Mouse (Mus musculus): ENCODE results near the gene Lct.
"Not testable (repeated sequence)": the region's sequence is repeated elsewhere in the genome, so short reads cannot be mapped to it uniquely, and the experiment has no call there.

Gene Lct

GRCm38 (mm10) chr1:128328218-128328617 is at the start of gene Lct:
TSS of gene Lct (minus strand) at chr1:128328318.
- DNase-seq (ENCODE audit: extremely low read depth, insufficient read length, low spot score), result no peak

- no peak for DNase-seq (ENCODE audit: extremely low read depth, insufficient read length, low spot score)
These were observed 48.7 kb upstream of the Lct start for GRCm38 (mm10) chr1:128376841-128377240.

GRCm38 (mm10) chr1:128372143-128372860 is 44.2 kb upstream of the Lct start:
- no peak for DNase-seq (ENCODE audit: extremely low read depth, insufficient read length, low spot score)

- DNase-seq (ENCODE audit: extremely low read depth, insufficient read length, low spot score), result no peak
These were observed 40.8 kb upstream of the Lct start for GRCm38 (mm10) chr1:128368732-128369441.

DNA sequence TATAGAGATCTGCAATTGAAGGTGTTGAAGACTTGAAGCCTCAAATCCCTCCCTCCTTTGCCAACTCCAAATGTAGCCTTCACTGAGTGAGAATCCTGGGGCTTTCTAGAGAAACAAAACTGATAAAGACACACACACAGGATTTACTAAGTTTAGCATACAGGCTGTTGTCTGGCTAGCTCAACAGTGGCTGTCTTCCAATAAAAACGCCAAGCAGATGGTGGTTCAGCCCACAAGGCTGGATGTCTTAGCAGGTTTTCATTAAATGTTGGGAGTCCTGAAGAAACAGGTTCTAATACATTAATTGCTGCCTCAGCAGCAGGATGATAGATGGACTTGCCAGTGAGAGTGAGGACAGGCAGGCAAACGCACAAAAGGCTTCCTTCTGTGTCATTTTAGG is 32.5 kb upstream of the Lct start:
- DNase-seq (ENCODE audit: extremely low read depth, insufficient read length, low spot score), result no peak

- DNase-seq (ENCODE audit: extremely low read depth, insufficient read length, low spot score), result peak; percentile 99
These were observed 31.6 kb upstream of the Lct start, which contains the start of gene Mcm6 for GRCm38 (mm10) chr1:128359554-128360376. TSS of gene Mcm6 (minus strand) at chr1:128359664.

GRCm38 (mm10) chr1:128358916-128359553 is 30.9 kb upstream of the Lct start:
- no peak for DNase-seq (ENCODE audit: extremely low read depth, insufficient read length, low spot score)

DNA sequence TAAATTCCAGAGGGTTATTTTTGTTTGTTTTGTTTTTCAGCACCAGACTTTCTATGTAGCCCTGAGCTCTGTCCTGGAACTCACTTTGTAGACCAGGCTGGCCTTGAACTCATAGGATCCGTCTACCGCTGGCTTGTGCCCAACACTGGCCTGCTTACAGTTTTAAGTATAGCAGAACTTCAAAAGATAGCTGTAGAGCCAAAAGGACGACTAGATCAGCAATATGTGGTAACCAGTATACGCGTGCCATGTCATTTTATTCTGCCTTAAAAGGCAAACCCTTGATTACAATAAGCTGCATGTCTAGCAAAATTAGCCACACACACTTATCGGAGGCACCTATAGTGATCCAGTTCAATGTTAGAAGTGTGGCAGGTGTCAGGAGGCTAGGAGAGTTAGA is 30.2 kb upstream of the Lct start:
- no peak for DNase-seq (ENCODE audit: extremely low read depth, insufficient read length, low spot score)

- peak; percentile 25 for DNase-seq (ENCODE audit: extremely low read depth, insufficient read length, low spot score)
These were observed 29.3 kb upstream of the Lct start for GRCm38 (mm10) chr1:128357452-128357851.

DNA sequence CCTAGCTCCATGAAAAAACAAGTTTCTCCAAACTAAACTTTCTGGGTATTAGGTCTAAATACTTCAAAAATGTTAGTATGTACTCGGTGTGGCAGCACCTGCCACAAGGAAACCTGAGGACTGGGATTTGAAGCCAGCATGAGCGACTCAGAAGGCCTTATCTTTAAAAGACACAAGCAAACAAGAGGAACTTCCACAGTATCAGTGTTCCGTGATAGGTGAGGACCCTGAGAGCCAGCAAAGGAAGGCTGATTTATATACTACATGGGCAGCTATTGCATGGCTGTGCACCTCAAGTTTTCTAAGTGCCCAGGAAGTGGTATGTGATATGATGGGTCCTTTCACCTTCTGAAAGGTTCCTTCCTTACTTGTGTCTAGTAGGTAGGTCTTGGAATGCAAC is 25.0 kb upstream of the Lct start:
- DNase-seq (ENCODE audit: extremely low read depth, insufficient read length, low spot score), result no peak

DNA sequence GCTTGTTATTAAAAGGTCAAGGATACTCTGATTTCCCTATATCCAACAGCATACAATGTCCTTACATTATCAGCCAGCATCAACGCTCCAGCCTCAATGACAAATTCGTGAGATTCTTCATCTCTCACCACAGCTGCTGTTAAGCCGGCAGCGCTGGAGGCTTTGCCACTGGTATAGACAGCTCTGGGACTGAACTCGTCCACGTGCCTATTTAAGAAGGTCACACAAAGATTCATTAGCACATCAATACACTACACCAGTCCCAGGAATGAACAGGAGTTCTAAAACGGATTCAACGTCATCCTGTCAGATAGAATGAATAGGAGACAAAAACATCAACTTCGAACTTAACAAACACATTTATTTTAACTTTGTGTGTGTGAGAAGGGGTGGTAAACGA is 16.1 kb upstream of the Lct start:
- no peak for DNase-seq (ENCODE audit: extremely low read depth, insufficient read length, low spot score)

- DNase-seq (ENCODE audit: extremely low read depth, insufficient read length, low spot score), result no peak
These were observed 9.7 kb upstream of the Lct start for GRCm38 (mm10) chr1:128337708-128338320.

DNA sequence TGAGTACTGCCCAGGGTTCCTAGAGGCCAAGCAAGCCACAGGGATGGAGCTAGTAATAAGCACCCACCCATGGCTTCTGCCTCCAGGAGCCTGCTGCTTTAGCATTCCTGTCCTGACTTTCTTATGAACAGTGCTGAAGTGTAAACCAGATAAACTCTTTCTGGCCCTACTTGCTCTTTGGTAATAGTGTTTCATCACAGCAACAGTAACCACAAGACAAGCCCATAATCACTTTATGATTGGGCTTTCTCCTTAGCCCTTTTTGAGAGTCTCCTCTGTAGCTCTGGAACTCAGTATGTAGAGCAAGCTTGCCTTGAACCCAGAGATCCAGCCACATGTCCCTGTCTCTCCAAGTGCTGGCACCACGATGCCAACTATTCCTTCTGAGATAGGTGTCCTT is 2.2 kb upstream of the Lct start:
- no peak for DNase-seq (ENCODE audit: extremely low read depth, insufficient read length, low spot score)

- DNase-seq (ENCODE audit: extremely low read depth, insufficient read length, low spot score), result no peak
These were observed 953 bp downstream of the Lct start for GRCm38 (mm10) chr1:128327165-128327564.

- no peak for DNase-seq (ENCODE audit: extremely low read depth, insufficient read length, low spot score)
These were observed 3.3 kb downstream of the Lct start for GRCm38 (mm10) chr1:128324776-128325175.

- no peak for DNase-seq (ENCODE audit: extremely low read depth, insufficient read length, low spot score)
These were observed 5.0 kb downstream of the Lct start for GRCm38 (mm10) chr1:128323026-128323643.

- not testable (repeated sequence) for DNase-seq (ENCODE audit: extremely low read depth, insufficient read length, low spot score)
These were observed 8.9 kb downstream of the Lct start for GRCm38 (mm10) chr1:128319266-128319665.

- DNase-seq (ENCODE audit: extremely low read depth, insufficient read length, low spot score), result no peak
These were observed 13.5 kb downstream of the Lct start for GRCm38 (mm10) chr1:128314665-128315064.

DNA sequence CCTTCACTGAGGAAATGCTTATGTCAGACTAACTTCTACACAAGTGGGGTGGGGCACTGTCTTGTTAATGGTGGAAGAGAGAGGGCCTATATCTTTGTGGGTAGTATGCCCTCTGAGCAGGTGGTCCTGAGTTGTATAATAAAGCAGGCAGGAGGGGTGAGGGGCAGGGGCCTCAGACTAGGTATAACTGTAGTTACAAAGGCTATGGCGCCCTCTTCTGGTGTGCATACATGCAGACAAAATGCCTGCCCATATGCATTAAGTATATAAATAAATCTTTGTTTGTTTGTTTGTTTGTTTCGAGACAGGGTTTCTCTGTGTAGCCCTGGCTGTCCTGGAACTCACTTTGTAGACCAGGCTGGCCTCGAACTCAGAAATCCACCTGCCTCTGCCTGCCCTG is 19.1 kb downstream of the Lct start:
- no peak for DNase-seq (ENCODE audit: extremely low read depth, insufficient read length, low spot score)

GRCm38 (mm10) chr1:128303900-128304299 is 24.2 kb downstream of the Lct start:
- DNase-seq (ENCODE audit: extremely low read depth, insufficient read length, low spot score), result no peak

Data from 3134 (cell line).